Mouse (Mus musculus) lung, postnatal 0 days (tissue): ENCODE measurements around the gene Itgad. TPM values are rescaled to one million over a fixed set of nuclear protein-coding genes. Genes with fewer than 3 reads are reported as not detected.

Experiments
- ATAC-seq: fragments of 200-750 bp; cut with Nextera tagmentation; 2 replicates; pipeline ENCODE4 v1.8.0; 2017; ENCODE audit warnings: moderate library complexity
- DNase-seq: peaks from one replicate; pipeline ENCODE4 v3.0.0-alpha.2; 2016; ENCODE audit warnings: low spot score
- H3K27ac ChIP-seq: fragments of 300-500 bp; sonication (generic); 2 replicates; pipeline ENCODE4 v1.5.1; 2014; ENCODE audit warnings: antibody characterized with exemption, mild to moderate bottlenecking, low read length, mixed read lengths
- H3K27me3 ChIP-seq: fragments of 300-500 bp; sonication (generic); replicated peaks from 2 replicates; pipeline ENCODE4 v1.6.1; 2014; ENCODE audit warnings: low read length, mixed read lengths; ENCODE audit not compliant: insufficient read depth
- H3K36me3 ChIP-seq: fragments of 300-500 bp; sonication (generic); 2 replicates; pipeline ENCODE4 v1.6.1; 2014; ENCODE audit warnings: low read length, mixed read lengths; ENCODE audit not compliant: insufficient read depth
- H3K4me1 ChIP-seq: fragments of 300-500 bp; sonication (generic); 2 replicates; pipeline ENCODE4 v1.6.1; 2014; ENCODE audit warnings: antibody characterized with exemption, low read depth, low read length, mixed read lengths; ENCODE audit not compliant: insufficient read depth
- H3K4me2 ChIP-seq: fragments of 300-500 bp; sonication (generic); replicated peaks from 2 replicates; pipeline ENCODE4 v1.6.1; 2014; ENCODE audit warnings: low read depth, mild to moderate bottlenecking, low read length, moderate library complexity, mixed read lengths
- H3K4me3 ChIP-seq: fragments of 300-500 bp; sonication (generic); 2 replicates; pipeline ENCODE4 v1.5.1; 2014; ENCODE audit warnings: low read depth, low read length
- H3K9ac ChIP-seq: fragments of 300-500 bp; sonication (generic); replicated peaks from 2 replicates; pipeline ENCODE4 v1.6.1; 2014; ENCODE audit warnings: low read depth, mild to moderate bottlenecking
- H3K9me3 ChIP-seq: fragments of 300-500 bp; sonication (generic); 2 replicates; pipeline ENCODE4 v1.6.1; 2016; ENCODE audit warnings: low read length, mixed read lengths
- CTCF ChIP-seq: IDR thresholded peaks from 2 replicates; pipeline ENCODE4 v1.5.1; 2016; ENCODE audit warnings: antibody characterized with exemption, mild to moderate bottlenecking
- EP300 ChIP-seq: IDR thresholded peaks from 2 replicates; pipeline ENCODE4 v1.6.1; 2016; ENCODE audit warnings: antibody characterized with exemption, mild to moderate bottlenecking, control low read depth
- WGBS: fragments of 180-500 bp; shearing (Covaris S2); extraction: QIAGEN DNeasy Blood & Tissue Kit; methylation state at CpG from one replicate; pipeline ENCODE4 v1.1.7; 2014; 5-methylcytosine and 5-hydroxymethylcytosine counted together
- polyA plus RNA-seq: library from polyadenylated mRNA; unstranded; fragments of >200 nt; fragmentation: Nextera tagmentation; extraction: Ambion mirVana; gene quantifications from 2 replicates; pipeline ENCODE4 v1.2.1, GENCODE M21; 2015

Itgad gene
- polyA plus RNA-seq, 1 experiment from 2014 or later: 0.14 TPM

DNA sequence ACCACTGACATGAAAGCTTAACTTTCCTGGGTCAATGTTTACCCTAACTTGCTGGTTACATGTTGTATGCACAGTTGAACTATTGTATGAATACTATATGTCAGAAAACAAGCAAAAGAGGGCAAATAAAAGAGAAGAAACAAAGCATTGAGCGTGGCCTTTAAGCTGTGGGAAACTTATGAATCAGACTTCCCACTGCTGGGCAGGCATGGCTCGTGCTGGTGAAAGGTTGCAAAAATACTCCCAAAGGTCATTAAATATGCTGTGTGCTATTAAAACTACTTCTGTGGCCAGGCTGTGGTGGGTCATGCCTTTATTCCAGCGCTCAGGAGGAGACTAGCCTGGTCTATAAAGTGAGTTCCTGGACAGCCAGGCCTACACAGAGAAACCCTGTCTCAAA lies 15.8 kb downstream of the Itgad start:
- TF ChIP-seq CTCF (no peak), EP300 (no peak)
- 77% methylated on average over 3 of the region's 3 CpGs for WGBS
- DNase-seq (no peak), ATAC-seq (no peak)
- Histone ChIP-seq H3K36me3 (no peaks in the 10 kb centered on the region), H3K4me3 (no peak overlapping the region), H3K4me1 (no peaks in the 10 kb centered on the region), H3K27ac (no peak overlapping the region), H3K9ac (no peak overlapping the region), H3K4me2 (no peak overlapping the region), H3K9me3 (no peaks in the 10 kb centered on the region), H3K27me3 (no peaks in the 10 kb centered on the region)

- DNase-seq: no peak
- no peaks in the 10 kb centered on the region for H3K36me3 ChIP-seq
- H3K27ac ChIP-seq: no peak overlapping the region
- H3K4me2 ChIP-seq: no peak overlapping the region
- no peaks in the 10 kb centered on the region for H3K4me1 ChIP-seq
- no peaks in the 10 kb centered on the region for H3K27me3 ChIP-seq
- H3K9me3 ChIP-seq: no peaks in the 10 kb centered on the region
- WGBS: 56% methylated on average over 2 of the region's 2 CpGs
- no peak overlapping the region for H3K9ac ChIP-seq
- TF ChIP-seq CTCF: no peak
- H3K4me3 ChIP-seq: no peak overlapping the region
- no peak for ATAC-seq
Measured at GRCm38 (mm10) chr7:128178385-128178784, 24.2 kb downstream of the Itgad start.

DNA sequence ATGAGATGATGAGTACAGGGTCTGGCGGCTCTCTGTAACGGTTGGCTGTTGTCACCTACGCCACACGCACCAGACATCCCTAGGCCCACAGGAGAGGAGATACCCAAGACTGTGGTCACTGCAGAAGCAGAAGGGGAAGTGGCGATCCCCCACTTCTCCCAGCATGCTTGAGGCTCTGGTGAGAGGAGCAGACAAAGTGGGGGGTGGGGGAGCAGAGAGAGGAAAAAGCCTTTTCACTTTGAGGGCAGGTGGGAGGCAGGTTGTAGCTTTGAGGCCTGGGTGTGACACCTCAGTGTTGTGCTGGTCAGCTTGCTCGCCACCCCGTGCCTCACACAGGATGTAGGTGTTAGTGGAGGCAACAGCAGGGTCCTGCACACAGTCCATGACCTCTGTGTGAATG lies 25.9 kb downstream of the Itgad start:
- no peaks in the 10 kb centered on the region for H3K27me3 ChIP-seq
- no peaks in the 10 kb centered on the region for H3K4me1 ChIP-seq
- no peak overlapping the region for H3K9ac ChIP-seq
- no peaks in the 10 kb centered on the region for H3K36me3 ChIP-seq
- no peak overlapping the region for H3K27ac ChIP-seq
- ATAC-seq (no peak), DNase-seq (no peak)
- H3K4me3 ChIP-seq: no peak overlapping the region
- WGBS: 62% methylated on average over 7 of the region's 7 CpGs
- H3K4me2 ChIP-seq: no peak overlapping the region
- no peaks in the 10 kb centered on the region for H3K9me3 ChIP-seq
- no peak for TF ChIP-seq CTCF
- TF ChIP-seq EP300: no peak

- H3K27me3 ChIP-seq: no peaks in the 10 kb centered on the region
- H3K4me1 ChIP-seq: no peaks in the 10 kb centered on the region
- ATAC-seq (no peak), DNase-seq (no peak)
- TF ChIP-seq EP300 (no peak), CTCF (no peak)
- no peak overlapping the region for H3K4me2 ChIP-seq
- 52% methylated on average over 6 of the region's 6 CpGs for whole genome bisulfite sequencing
- H3K9me3 ChIP-seq: no peaks in the 10 kb centered on the region
- no peak overlapping the region for H3K27ac ChIP-seq
- H3K9ac ChIP-seq: no peak overlapping the region
- no peaks in the 10 kb centered on the region for H3K36me3 ChIP-seq
- H3K4me3 ChIP-seq: no peak overlapping the region
Measured at GRCm38 (mm10) chr7:128180546-128180945, 26.4 kb downstream of the Itgad start.

DNA sequence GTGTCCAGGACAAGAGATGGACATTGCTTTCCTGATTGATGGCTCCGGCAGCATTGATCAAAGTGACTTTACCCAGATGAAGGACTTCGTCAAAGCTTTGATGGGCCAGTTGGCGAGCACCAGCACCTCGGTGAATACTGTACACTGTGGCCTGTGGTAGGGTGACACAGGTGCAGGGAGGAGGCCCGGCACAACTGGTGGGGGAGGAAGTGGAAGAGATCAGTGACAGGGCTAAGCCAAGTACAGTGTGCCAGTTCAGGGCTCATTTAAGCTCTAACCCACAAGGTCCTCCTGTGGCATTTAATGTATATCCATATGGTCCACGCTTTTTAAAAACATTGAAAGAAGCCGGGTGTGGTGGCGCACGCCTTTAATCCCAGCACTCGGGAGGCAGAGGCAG lies 27.5 kb downstream of the Itgad start:
- no peak for ATAC-seq
- H3K4me1 ChIP-seq: no peaks in the 10 kb centered on the region
- H3K4me3 ChIP-seq: no peak overlapping the region
- H3K9ac ChIP-seq: no peak overlapping the region
- no peak overlapping the region for H3K4me2 ChIP-seq
- no peak for TF ChIP-seq CTCF
- no peak for TF ChIP-seq EP300
- no peaks in the 10 kb centered on the region for H3K27me3 ChIP-seq
- WGBS: 84% methylated on average over 10 of the region's 10 CpGs
- H3K9me3 ChIP-seq: no peaks in the 10 kb centered on the region
- H3K27ac ChIP-seq: no peak overlapping the region
- no peaks in the 10 kb centered on the region for H3K36me3 ChIP-seq
- DNase-seq: no peak

DNA sequence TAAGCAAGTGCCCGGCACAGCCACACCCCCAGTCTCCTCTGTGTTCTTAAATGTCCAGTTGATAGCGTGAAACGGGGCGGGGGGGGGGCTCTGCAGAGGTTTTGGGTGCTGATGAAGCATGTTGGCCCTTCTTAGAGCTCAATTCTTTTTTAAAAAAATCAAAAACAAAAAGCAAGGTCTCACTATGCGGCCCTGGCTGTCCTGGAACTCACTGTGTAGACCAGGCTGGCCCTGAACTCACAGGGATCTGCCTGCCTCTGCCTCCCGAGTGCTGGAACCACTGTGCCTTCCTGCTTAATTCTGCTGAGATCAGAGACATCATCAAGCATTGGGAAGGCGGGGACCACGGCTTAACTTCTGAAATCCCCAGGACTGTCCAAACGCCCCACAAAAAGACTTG lies 47.4 kb downstream of the Itgad start:
- no peaks in the 10 kb centered on the region for H3K27me3 ChIP-seq
- 81% methylated on average over 9 of the region's 9 CpGs for WGBS
- TF ChIP-seq EP300: no peak
- no peak for TF ChIP-seq CTCF
- no peaks in the 10 kb centered on the region for H3K4me1 ChIP-seq
- H3K36me3 ChIP-seq: no peaks in the 10 kb centered on the region
- no peak overlapping the region for H3K27ac ChIP-seq
- DNase-seq (no peak), ATAC-seq (no peak)
- H3K9ac ChIP-seq: no peak overlapping the region
- H3K4me2 ChIP-seq: no peak overlapping the region
- no peaks in the 10 kb centered on the region for H3K9me3 ChIP-seq
- H3K4me3 ChIP-seq: no peak overlapping the region

DNA sequence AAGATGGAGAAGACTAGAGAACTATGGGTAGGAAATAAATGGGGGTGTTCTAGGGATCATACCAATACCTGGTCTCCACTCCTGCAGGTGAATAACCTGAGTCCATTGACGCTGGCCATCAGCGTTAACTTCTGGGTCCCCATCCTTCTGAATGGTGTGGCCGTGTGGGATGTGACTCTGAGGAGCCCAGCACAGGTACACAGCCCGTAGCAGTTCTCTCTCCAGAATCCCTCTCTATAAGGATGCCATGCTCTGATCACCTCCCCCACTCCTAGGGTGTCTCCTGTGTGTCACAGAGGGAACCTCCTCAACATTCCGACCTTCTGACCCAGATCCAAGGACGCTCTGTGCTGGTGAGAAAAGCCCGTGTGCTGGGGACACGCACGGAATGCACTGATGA lies 48.9 kb downstream of the Itgad start:
- Histone ChIP-seq H3K9ac (no peak overlapping the region), H3K36me3 (no peaks in the 10 kb centered on the region), H3K27me3 (no peaks in the 10 kb centered on the region), H3K27ac (no peak overlapping the region), H3K4me1 (no peaks in the 10 kb centered on the region), H3K4me2 (no peak overlapping the region), H3K4me3 (no peak overlapping the region), H3K9me3 (no peaks in the 10 kb centered on the region)
- ATAC-seq (no peak), DNase-seq (no peak)
- TF ChIP-seq CTCF: no peak
- no peak for TF ChIP-seq EP300
- WGBS: 78% methylated on average over 9 of the region's 9 CpGs
